Mouse (Mus musculus): ENCODE measurements around the gene Iapp. TPM values are rescaled to one million over a fixed set of nuclear protein-coding genes. Genes with fewer than 3 reads are reported as not detected.
"Not testable (repeated sequence)": the region's sequence is repeated elsewhere in the genome, so short reads cannot be mapped to it uniquely, and the experiment has no call there.

Iapp gene
- not detected for total RNA-seq (2021)
- long read RNA-seq, experiment 1 = 0 reads
- long read RNA-seq, experiment 2 = 0 reads

DNA sequence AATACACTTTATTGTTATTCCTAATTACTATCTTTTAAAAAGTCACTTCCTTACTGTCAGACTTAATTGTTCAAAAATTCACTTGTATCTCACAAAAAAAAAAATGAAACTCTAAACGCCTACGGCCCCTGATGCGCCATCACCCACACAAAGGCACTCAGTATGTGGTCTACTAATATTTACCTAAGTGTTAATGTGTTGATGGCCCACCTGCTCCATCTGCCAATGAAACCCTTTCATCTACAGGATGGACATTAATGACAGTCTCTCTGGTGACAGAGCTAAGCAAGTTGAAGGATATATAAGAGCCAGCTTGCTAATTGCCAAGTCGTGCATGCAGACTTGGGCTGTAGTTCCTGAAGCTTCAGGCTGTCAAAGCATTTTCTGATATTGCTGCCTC lies at the start of gene Iapp:
Gene Iapp (plus strand): TSS at position 326 of the 400 bp plus-strand sequence.
- no peak for DNase-seq

DNA sequence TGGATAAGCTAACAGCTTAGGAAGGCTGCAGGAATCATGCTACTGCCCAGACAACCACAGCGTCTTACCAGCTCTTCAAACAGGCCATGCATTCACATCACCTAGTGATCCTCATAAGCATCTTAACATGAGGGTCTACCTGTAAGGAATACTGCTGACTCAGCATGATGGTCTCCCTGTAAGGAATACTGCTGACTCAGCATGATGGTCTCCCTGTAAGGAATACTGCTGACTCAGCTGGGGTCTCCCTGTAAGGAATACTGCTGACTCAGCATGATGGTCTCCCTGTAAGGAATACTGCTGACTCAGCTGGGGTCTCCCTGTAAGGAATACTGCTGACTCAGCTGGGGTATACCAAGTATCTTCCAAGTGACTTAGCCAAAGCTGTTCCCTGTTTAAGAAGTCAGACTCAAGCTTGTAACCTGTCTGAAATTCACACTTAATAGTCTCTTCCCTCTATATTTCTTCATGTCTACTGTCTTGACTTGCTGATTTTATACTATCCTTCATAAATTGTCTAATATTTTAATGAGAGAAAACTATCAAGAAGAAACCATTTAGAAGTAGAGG lies 47.4 kb upstream of the Iapp start:
- not testable (repeated sequence) for DNase-seq

DNA sequence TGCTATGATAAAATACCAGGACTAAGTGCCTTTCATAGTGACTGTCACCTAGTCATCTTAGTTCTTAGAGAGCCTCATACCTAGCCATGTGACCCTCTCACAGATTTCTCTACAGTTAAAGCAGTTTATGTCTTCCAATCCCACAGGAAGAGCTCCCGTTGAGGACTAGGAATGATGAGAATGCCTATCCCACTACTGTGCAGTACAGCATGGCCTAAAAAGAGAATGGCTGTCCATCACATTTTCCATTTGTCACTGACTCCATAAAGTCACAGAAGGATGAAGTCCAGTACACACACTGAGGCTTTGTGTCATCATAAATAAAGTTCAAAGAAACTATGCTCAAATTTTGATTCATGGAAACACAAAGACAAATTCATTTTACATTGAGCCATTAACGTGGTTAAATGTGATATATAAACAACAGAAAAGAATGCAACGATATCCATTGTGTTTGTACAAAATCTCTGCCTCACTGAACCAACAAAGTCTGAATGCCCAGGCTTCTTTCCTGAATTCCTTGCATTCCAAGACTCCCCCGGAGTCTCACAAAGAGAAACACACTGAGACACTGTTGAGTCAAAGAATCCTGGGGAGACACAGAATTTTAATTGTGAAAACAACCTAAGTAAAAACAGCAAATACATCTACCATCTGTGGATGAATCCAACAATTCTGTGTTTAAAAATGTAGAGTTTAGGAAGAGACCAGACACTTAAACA lies 22.3 kb upstream of the Iapp start:
- no peak for DNase-seq

DNA sequence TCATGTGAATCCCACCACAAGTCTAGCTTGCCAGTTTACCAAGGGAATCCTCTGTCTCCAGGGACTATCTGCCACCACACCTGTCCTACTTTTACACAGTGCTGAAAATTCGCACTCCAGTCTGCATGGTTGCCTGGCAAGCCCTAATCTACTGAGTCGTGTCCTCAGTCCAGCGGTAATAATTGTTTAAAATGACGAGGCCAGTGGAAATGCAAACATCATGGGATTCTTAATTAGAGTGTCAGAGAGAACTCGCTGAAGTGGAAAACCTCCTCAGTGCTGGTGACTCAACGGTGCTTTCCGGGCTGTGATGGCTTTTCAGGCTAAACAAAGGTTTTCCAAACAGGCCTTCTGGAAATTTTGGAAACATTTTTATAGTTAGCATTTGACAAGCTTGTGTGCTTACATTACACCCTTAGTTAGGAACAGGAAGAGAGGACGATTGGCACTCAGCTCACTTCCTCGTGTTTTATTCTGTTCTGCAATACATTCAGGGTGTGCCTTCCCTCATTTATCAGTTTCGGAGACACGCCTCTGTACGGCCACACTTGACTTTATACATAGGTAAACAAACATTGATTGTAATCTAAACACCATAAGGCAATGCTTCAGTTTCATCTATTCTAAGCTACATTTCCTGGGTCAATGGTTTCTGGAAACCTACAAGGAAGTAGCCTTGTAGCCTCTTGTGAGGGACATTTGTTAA lies 8.7 kb upstream of the Iapp start:
- no peak for DNase-seq

DNA sequence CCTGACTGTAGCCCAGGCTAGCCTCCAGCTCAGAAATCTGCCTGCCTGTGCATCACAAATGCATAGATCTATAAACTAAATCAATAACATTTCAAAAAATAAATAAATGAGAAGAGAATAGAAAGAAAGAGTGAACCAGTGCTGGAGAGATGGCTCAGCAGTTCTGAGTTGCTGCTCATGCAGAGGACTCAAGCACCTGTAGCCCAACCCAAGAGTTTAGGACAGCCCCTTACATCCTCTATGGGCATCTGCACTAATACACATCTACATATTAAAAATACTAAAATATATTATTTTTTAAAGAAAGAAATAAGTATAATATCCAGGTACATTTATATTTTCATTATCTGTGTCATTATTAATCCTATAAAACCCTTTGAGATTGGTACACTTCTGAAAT lies 6.9 kb downstream of the Iapp start:
- no peak for DNase-seq

DNA sequence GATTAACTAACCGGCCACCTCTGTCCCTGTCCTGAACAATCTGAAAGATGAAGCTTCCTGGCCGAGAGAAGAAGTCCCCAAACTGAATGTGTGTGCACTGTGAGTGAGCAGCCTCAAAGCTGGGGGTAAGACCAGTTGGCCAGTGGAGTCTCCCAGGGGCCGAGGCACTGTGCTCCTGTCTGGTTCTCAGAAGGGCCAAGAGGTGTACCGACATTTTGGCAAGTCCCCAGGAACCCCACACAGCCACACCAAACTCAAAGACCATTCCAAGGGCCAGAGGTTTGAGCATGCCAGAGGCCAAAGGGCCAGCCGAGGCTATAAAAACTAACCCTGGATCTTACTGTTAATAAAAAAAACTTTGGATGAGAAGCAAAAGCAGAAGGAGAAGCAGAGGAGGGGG lies 16.1 kb downstream of the Iapp start:
- no peak for DNase-seq

DNA sequence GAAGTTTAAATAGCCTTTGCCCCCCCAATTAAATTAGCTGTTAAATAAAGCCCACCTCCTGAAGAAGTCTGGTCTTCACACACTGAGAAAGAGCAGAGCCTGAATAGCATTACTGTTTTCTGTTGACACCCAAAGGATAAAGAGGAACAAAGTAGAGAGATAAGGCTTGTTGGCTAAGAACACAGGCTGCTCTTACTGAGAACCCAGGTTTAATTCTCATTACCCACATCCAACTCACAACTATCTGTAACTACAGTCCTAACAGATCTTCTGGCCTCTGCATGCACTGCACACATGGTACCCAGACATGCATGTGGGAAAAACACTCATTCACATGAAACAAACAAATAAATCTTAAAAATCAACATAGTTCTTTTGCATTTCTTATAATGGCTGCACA lies 18.9 kb downstream of the Iapp start:
- DNase-seq = no peak

DNA sequence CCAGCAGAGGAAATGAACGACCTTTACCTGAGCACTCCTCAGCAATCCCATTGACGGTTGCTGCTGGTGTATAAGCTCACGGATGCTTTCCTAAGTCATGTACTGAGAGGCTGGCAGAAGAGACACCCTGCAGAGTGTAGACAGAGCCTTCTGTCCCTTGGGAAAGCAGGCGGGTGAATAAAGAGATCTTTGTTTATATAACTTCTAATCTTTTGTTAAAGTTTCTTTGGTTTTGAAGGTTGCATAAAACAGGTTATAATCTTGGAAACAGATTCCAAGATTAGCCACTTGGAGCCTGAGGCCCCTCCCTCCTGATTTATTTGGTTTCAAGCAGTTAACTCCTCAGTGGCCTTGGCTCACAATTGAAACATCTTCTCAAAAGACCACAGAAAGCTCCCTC lies 24.7 kb downstream of the Iapp start, which contains the start of gene Slco1a5:
Gene Slco1a5 (minus strand): TSS at position 101 of the 400 bp plus-strand sequence.
- DNase-seq = no peak

DNA sequence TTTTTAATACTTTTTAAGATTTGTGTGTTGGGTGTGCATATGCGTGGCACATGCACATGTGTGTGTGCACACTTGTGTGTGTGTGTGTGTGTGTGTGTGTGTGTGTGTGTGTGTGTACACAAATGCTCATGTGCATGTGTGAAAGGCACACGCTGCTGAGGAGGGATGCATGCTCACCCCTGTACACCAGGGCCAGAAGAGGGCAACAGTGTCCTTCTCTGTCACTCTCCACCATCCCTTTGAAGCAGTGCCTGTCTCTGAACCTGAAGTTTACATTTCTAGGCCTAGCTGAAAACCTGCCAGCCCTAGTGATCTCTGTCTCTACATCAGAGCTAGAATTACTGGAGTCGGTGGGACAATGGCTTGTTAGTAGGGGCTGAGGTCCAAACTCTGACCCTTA lies 28.4 kb downstream of the Iapp start:
- DNase-seq = no peak

DNA sequence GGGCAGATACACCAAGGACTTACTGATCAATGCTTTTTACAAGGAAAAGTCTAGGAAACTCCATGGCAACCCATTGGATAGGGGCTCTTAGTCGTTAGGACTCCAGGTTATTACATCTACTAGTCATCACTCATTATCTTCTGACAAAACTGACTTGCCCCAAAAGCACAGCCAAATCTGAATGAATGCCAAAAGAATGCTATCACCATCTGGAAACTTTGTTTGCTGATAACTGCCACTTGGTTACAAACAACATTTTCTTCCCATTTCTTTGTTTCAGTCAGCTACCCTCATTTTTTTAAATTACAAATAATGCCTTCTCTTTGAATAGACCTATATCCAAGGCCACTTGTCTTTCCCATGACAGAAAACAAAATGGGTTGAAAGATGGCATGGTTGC lies 31.0 kb downstream of the Iapp start:
- DNase-seq = no peak

DNA sequence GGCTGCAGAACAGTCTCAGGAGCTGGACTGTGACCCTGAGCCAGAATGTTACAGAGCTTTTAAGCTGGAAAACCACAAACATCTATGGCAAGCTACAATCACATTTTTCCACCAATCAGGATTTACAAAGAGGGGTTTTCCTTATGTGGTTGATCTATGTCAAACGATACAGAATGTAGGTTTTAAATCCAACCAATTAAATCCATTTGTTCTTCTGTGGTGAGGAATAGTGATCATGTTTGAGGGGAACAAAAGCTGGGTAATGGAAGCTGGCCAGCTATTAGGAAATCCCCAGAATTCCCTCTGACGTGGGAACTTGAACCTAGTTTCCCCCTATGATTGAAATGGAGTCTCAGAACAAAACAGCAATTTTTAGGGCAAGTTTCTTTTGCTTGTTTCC lies 40.7 kb downstream of the Iapp start:
- no peak for DNase-seq

DNA sequence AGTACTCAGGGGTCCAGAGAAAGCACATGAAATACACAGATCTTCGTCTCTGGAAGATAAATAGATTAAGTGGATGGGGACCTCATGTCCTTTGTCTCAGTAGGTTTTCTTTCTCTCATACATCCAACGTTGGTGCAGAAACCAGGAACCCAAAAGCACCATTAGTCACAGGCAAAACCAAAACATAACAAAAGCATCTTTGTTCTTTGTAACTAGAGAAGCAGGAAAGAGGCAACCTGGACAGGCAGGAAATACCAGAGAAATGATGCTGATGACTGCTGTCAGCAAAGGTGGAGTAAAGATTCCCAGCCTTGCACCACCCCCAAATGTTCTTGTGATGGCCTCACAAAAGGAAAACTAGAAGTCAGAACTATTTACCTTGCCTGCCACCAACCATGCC lies 41.4 kb downstream of the Iapp start:
- DNase-seq = no peak

DNA sequence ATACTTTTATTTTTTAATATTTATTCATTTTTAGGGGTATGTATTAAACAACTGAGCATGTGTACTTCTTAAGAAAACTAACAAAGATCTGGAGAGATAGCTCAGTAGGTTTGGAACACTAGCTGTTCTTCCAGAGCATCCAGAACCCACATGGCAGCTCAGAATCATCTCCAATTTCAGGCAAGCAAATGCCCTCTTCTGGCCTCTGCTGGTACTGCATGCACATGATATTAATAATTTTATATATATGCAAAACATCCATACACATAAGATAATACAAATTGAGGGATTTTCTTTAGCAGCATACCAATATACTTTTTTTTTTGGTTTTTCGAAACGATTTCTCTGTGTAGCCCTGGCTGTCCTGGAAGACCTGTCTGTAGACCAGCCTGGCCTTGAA lies 45.3 kb downstream of the Iapp start:
- peak; percentile 49 for DNase-seq

DNA sequence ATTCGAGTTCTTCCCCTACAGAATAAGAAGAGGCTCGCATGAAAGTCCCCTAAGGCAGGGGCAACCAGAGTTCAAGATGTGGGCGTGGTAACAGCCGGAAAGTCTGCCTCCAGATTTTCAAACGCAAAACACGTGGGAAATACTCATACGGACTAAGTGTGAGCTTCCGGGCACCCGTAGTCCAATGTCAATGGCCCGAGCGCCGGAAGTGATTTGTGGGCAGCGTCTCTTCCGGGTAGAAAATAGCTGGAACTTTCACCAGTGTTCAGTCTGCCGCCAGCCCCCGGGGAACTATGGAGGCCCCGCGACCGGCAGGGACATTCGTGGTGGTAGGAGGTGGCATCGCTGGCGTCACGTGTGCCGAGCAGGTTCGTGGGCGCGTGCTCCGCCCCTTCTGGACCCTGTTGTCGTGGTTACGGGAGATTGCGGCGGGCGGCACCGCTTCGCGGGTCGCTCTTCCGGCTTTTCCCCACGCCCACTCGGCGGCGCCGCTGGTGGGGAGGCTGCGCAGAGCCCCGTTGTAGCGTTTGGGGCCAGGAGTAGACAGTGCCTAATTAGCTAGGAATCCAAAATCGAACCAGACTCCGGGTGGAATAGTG lies 47.3 kb downstream of the Iapp start, which contains the start of gene Pyroxd1:
Gene Pyroxd1 (plus strand): TSS at position 215 of the 599 bp plus-strand sequence.
- DNase-seq = peak; percentile 85

DNA sequence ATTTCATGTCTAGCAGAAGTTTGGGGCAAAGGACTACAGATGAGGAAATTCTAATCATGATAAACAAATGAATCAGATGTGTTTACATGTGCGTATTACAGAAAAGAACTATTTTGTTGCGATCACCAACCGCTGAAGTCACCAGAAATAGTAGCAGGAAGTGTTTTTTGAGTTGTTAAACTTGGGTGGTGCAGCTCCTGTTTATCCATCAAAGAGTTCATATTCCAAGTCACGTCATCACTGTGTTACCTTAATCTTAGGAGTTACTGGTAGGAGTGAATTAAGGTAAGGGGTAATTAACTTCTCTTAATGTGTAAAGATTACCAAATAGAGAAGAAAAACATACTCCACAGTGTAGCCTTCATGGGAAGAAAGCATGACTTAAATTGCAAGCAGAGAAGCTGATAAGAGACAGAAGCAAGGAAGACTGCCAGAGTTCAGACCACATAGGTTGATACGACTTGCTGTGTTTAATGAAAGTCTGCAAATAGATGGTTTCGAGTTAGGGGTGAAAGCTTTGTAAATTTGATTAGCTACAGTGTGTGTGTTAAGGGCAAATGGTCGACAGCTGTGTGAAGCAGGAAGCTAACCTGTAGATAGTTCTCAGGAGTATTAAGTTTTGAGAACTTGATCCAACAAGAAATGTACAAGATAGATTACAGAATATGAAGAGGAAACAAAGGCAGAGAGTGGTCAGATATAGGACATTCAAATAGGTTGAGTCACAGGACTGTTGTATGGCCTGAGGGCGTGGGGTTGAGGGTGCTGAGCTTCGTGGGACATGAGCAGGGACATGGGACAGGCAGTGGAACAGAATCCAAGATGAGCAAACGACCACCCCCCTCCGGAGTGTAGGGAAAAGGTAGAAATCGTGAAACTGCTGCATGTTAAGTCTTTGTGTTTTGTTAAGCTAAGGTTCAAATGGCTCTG lies 48.2 kb downstream of the Iapp start:
- no peak for DNase-seq

DNA sequence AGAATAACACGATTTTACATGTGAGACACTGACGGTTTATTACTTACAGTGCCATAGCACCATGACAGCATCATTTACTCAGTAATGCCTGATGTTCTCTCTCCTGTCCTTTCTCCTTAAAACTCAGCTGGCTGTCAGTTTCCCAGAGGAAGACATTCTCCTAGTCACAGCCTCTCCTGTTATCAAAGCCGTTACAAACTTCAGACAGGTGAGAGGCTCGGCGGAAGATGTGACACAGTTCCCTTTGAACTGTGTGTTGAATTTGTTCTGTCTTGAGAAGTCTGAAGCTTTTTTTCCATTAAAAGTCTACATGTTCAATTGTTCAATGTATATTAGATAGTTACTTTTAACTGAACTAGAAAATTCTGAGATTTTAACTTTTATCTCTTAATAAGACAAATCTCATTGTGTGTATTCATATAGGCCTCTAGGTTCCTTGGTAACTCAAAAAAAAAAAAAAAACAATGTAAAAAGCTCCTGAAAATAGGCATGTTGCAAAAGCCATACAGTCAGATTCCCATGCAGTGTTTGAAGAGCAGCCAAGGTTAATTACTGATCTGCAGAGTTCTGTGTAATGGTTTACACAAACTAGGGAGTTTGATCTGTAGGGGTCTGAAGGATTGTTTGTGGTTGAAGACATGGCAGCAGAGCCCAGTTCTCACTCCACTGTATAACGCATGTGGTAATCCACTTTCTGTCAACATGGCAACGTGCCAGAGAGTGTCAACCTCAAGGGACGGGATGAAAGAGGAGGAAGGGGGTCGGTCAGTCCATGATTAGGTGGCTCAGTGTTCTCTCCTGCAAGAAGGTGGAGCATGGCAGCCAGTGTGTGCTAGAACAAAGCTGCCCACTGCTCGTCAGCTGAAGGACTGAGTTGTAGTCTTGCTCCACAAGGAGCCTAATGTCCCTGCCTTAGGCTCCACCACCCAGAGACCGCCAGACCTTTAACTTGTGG lies 49.5 kb downstream of the Iapp start:
- DNase-seq = no peak

DNA sequence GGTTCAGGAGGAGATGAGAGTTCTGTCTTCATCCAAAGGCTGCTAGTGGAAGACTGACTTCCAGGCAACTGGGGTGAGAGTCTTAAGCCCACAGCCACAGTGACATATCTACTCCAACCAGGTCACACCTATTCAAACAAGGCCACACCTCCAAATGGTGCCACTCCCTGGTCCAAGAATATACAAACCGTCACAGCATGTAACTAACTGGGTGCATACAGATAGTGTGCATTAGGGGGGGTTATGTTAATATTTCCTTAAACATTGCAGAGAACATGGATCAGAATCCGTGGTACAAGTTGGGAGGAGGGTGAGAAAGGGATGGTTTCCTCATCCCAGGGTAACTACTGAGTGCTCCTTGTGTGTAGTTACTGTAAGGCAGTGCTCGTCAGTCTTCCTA lies 53.9 kb downstream of the Iapp start:
- DNase-seq = not testable (repeated sequence)

Data from adrenal gland, postnatal 10 days (tissue).